Mouse (Mus musculus): ENCODE results near the gene Ehbp1l1. TPM values are rescaled to one million over a fixed set of nuclear protein-coding genes. Genes with fewer than 3 reads are reported as not detected.

The Ehbp1l1 gene
- total and polyA plus RNA-seq, 2 experiments: 5.1 to 8.3 TPM

DNA sequence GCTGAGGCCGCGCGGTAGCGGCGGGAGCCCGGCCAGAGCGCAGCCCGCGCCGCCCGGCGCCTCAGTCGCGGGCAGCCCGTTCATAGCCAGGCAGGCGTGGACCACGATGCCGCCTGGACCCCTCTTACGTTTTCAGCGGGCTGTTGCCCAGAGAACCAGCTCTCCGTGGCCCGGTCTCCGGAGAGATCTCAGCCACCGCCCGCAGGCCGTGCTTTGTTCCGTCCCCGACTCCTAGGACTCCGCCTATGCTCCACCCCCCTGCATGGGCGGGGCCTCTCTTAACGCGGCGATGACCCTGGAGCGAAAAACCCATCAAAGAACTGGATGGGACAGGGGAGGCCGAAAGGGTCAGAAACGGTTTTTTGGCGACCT lies 3.3 kb upstream of the Ehbp1l1 start, which contains the start of gene Fam89b:
Gene Fam89b (minus strand): TSS at position 210 of the 372 bp plus-strand sequence.
- no peaks in the 10 kb centered on the region for H3K36me3 ChIP-seq (ENCODE audit: control insufficient read depth, insufficient read depth, low read length)
- no peaks in the 10 kb centered on the region; the same call in 1 of the 2 replicates for H3K79me2 ChIP-seq (ENCODE audit: control insufficient read depth, insufficient read depth, low read length)
- H3K27me3 ChIP-seq (ENCODE audit: control insufficient read depth, insufficient read depth, low read length): no peaks in the 10 kb centered on the region
- TF ChIP-seq POLR2A (IDR thresholded peaks at IDR 0.05; ENCODE audit: extremely low read depth, insufficient read depth, low read length) (peak; percentile 76), CTCF (IDR thresholded peaks at IDR 0.05; ENCODE audit: low read depth, low read length) (no peak)
- H3K27ac ChIP-seq (replicated peaks; ENCODE audit: insufficient read depth, low read depth, low read length): peak within 1 kb of the TSS; percentile 66
- H3K4me3 ChIP-seq (ENCODE audit: insufficient read depth, low read depth, low read length): peak within 1 kb of the TSS; percentile 88
- H3K4me1 ChIP-seq (ENCODE audit: control insufficient read depth, insufficient read depth, low read length): peaks cover 18% of the 10 kb centered on the region
- peak; percentile 66 for DNase-seq (ENCODE audit: extremely low read depth, low read depth, low spot score)
- H3K9ac ChIP-seq (ENCODE audit: low read depth, low read length): peak within 1 kb of the TSS; percentile 89
- WGBS: under 1% methylated on average over 37 of the region's 37 CpGs

DNA sequence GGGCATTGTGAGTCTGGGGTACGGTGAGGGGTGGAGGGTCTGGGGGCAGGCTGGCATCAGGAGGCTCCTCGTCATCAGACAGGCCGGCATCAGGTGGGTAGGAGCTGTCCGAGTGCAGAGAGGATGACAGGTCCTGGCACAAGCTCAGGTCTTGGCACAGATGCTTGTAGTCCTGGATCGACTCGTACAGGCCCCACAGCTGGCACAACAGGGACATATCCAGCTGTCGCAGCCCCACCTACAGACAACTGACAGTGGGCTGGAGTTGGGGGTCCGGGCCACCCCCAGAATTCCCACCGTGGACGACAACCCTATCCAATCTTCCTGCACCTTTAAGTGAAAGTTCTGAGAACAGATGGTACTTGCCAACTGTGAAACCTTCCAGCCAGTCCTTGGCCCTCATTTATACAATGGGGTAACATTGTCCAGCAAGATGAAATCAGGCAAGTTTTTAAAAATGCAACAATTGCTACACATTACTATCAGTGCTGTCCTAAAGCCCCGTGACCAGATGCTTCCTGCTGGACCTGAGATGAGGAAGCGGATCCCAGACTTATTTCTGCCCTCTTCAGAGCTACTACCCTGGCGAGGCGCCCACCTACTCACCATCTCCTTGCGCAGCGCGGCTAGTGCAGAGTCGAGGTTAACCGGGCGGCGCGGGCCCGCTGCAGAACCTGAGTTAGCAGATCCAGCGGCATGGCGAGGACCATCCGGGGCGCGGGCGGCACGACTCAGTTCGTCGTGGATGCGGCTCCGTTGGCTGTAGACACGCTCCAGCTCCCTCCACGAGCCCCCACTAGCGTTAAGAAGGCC lies 2.7 kb upstream of the Ehbp1l1 start:
- Histone ChIP-seq H3K4me3 (ENCODE audit: insufficient read depth, low read depth, low read length) (peak overlapping the region; percentile 88), H3K4me1 (ENCODE audit: control insufficient read depth, insufficient read depth, low read length) (peaks cover 21% of the 10 kb centered on the region), H3K79me2 (ENCODE audit: control insufficient read depth, insufficient read depth, low read length) (no peaks in the 10 kb centered on the region; the same call in 1 of the 2 replicates), H3K36me3 (ENCODE audit: control insufficient read depth, insufficient read depth, low read length) (no peaks in the 10 kb centered on the region), H3K9ac (ENCODE audit: low read depth, low read length) (peak overlapping the region; percentile 89), H3K27me3 (ENCODE audit: control insufficient read depth, insufficient read depth, low read length) (no peaks in the 10 kb centered on the region), H3K27ac (replicated peaks; ENCODE audit: insufficient read depth, low read depth, low read length) (peak overlapping the region; percentile 66)
- DNase-seq (ENCODE audit: extremely low read depth, low read depth, low spot score): peak; percentile 61
- 4% methylated on average over 37 of the region's 37 CpGs for WGBS
- TF ChIP-seq CTCF (IDR thresholded peaks at IDR 0.05; ENCODE audit: low read depth, low read length): no peak
- TF ChIP-seq POLR2A (IDR thresholded peaks at IDR 0.05; ENCODE audit: extremely low read depth, insufficient read depth, low read length): no peak

DNA sequence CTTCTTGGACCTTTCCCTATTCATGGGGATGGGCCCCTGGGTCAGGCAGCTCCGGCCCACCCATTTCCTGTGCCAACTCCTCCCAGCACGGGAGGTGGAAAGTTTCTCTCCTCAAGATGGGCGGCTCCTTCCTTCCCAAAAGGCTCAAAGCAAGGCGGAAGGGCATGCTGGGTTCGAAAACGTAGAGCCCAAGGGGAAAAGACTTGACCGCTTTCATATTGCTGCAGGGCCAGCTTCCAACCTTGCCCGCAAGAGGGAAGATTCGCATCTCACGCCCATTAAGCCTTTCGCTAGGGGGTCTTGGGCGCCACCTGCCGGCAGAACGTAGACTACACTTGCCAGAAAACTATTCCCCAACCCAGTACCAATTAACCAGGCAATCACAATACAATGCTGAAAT lies 1.6 kb upstream of the Ehbp1l1 start:
- Histone ChIP-seq H3K9ac (ENCODE audit: low read depth, low read length) (no peak overlapping the region), H3K27ac (replicated peaks; ENCODE audit: insufficient read depth, low read depth, low read length) (0 out of 2 replicates have a peak overlapping the region, but pooled peaks have one; percentile 10), H3K4me1 (ENCODE audit: control insufficient read depth, insufficient read depth, low read length) (peaks cover 21% of the 10 kb centered on the region), H3K27me3 (ENCODE audit: control insufficient read depth, insufficient read depth, low read length) (no peaks in the 10 kb centered on the region), H3K79me2 (ENCODE audit: control insufficient read depth, insufficient read depth, low read length) (no peaks in the 10 kb centered on the region; the same call in 1 of the 2 replicates), H3K36me3 (ENCODE audit: control insufficient read depth, insufficient read depth, low read length) (no peaks in the 10 kb centered on the region), H3K4me3 (ENCODE audit: insufficient read depth, low read depth, low read length) (peak overlapping the region; percentile 0)
- TF ChIP-seq POLR2A (IDR thresholded peaks at IDR 0.05; ENCODE audit: extremely low read depth, insufficient read depth, low read length) (no peak), CTCF (IDR thresholded peaks at IDR 0.05; ENCODE audit: low read depth, low read length) (peak; percentile 97)
- peak; percentile 51 for DNase-seq (ENCODE audit: extremely low read depth, low read depth, low spot score)
- 8% methylated on average over 14 of the region's 14 CpGs for WGBS

DNA sequence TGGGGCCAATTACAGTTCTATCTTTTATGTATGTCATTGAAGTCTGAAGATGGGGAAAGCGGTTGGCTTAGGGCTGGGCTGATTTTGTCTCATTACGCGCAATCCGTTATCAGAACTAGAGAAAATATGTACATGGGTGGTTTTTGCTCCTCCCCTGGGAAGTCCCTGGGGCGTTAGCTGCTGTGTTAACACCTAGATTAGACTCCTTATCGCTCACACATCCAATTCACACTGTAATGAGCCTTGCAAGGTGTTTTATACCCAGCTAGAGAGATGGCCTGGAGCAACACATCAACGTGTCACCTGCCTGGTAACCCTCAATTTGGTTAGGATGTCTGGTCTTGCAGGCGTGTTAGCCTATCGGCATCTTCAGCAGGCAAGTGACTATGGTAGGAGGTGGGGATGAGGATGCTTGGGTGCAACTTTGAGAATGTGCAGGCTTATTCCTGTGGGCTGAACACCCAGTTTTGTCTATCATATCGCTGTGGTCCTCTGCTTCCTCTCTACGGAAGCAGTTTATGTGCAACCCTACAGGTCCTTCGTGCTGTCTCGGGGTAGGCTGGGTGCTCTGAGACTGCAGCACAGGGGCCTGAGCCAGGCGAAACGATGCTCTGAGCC lies 953 bp upstream of the Ehbp1l1 start:
- H3K36me3 ChIP-seq (ENCODE audit: control insufficient read depth, insufficient read depth, low read length): no peaks in the 10 kb centered on the region
- TF ChIP-seq POLR2A (IDR thresholded peaks at IDR 0.05; ENCODE audit: extremely low read depth, insufficient read depth, low read length) (no peak), CTCF (IDR thresholded peaks at IDR 0.05; ENCODE audit: low read depth, low read length) (no peak)
- H3K9ac ChIP-seq (ENCODE audit: low read depth, low read length): 0 out of 2 replicates have a peak overlapping the region, but pooled peaks have one; percentile 2
- H3K4me3 ChIP-seq (ENCODE audit: insufficient read depth, low read depth, low read length): peak overlapping the region; percentile 17; the same call in 1 of the 2 replicates
- H3K27ac ChIP-seq (replicated peaks; ENCODE audit: insufficient read depth, low read depth, low read length): 0 out of 2 replicates have a peak overlapping the region, but pooled peaks have one; percentile 10
- DNase-seq (ENCODE audit: extremely low read depth, low read depth, low spot score): no peak
- WGBS: 69% methylated on average over 15 of the region's 15 CpGs
- no peaks in the 10 kb centered on the region for H3K27me3 ChIP-seq (ENCODE audit: control insufficient read depth, insufficient read depth, low read length)
- no peaks in the 10 kb centered on the region; the same call in 1 of the 2 replicates for H3K79me2 ChIP-seq (ENCODE audit: control insufficient read depth, insufficient read depth, low read length)
- peaks cover 21% of the 10 kb centered on the region for H3K4me1 ChIP-seq (ENCODE audit: control insufficient read depth, insufficient read depth, low read length)

DNA sequence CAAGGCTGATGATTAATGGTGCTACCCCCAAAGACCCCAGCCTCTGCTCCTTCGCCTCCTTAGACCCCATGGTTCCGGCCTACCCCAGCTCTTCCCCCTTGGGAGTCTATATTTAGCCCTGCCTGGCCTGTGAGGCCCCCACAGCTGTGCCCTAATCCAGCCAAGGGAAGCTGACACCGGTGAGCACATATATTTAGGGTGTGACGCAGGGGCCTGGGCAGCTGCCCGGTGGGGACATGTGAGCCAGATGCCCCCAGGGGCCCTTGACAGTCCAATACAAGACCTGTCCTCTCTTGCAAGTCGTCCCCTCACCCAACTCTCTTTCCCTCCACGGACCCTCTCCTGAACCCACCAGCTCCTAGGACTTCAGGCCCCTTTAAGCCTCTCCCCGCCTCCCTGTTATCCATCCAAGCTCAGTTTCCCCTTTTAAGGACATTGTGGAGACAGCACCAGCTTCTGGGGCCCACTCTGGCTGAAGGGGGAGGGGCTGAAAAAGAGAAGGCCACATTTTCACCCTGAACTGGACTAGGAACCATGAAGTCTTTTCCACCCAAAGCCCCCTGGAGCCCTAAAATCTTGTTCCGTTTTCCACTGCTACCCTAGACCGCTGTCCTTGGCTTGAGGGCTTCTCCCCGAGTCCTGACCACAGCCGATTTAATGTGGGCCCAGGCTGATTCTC lies 949 bp downstream of the Ehbp1l1 start:
- Histone ChIP-seq H3K4me3 (ENCODE audit: insufficient read depth, low read depth, low read length) (peak overlapping the region; percentile 67), H3K27me3 (ENCODE audit: control insufficient read depth, insufficient read depth, low read length) (no peaks in the 10 kb centered on the region), H3K79me2 (ENCODE audit: control insufficient read depth, insufficient read depth, low read length) (no peaks in the 10 kb centered on the region; the same call in 1 of the 2 replicates), H3K4me1 (ENCODE audit: control insufficient read depth, insufficient read depth, low read length) (peaks cover 16% of the 10 kb centered on the region), H3K36me3 (ENCODE audit: control insufficient read depth, insufficient read depth, low read length) (peaks cover 2% of the 10 kb centered on the region; the same call in 1 of the 2 replicates), H3K9ac (ENCODE audit: low read depth, low read length) (peak overlapping the region; percentile 73), H3K27ac (replicated peaks; ENCODE audit: insufficient read depth, low read depth, low read length) (peak overlapping the region; percentile 77)
- 72% methylated on average over 12 of the region's 12 CpGs for WGBS
- TF ChIP-seq CTCF (IDR thresholded peaks at IDR 0.05; ENCODE audit: low read depth, low read length) (no peak), POLR2A (IDR thresholded peaks at IDR 0.05; ENCODE audit: extremely low read depth, insufficient read depth, low read length) (no peak)
- no peak for DNase-seq (ENCODE audit: extremely low read depth, low read depth, low spot score)

All from liver, adult 2 months (tissue).